Mouse (Mus musculus): Measurements from ENCODE around the gene Krtap4-6. TPM values are rescaled to one million over a fixed set of nuclear protein-coding genes. Genes with fewer than 3 reads are reported as not detected.
"Not testable (repeated sequence)": the region's sequence is repeated elsewhere in the genome, so short reads cannot be mapped to it uniquely, and the experiment has no call there.

The Krtap4-6 gene
- total RNA-seq (2021), result not detected
- long read RNA-seq, experiment 1, result 0 reads
- long read RNA-seq, experiment 2, result 0 reads

GRCm38 (mm10) chr11:99665860-99666259, at the start of gene Krtap4-6:
Gene Krtap4-6 (minus strand): TSS chr11:99665960.
- DNase-seq (ENCODE audit: low spot score in 2 of 2), result no peak

- DNase-seq (ENCODE audit: low spot score in 2 of 2), result no peak
These were observed 24.7 kb upstream of the Krtap4-6 start, which contains the start of gene Gm14190 for GRCm38 (mm10) chr11:99690463-99690862. Gene Gm14190 (minus strand): TSS chr11:99690740.

GRCm38 (mm10) chr11:99685235-99685634, 19.5 kb upstream of the Krtap4-6 start:
- not testable (repeated sequence) for DNase-seq (ENCODE audit: low spot score in 2 of 2)

GRCm38 (mm10) chr11:99683481-99683880, 17.7 kb upstream of the Krtap4-6 start:
- no peak for DNase-seq (ENCODE audit: low spot score in 2 of 2)

GRCm38 (mm10) chr11:99662802-99663201, 3.0 kb downstream of the Krtap4-6 start:
- no peak for DNase-seq (ENCODE audit: low spot score in 2 of 2)

- no peak for DNase-seq (ENCODE audit: low spot score in 2 of 2)
These were observed 6.5 kb downstream of the Krtap4-6 start for GRCm38 (mm10) chr11:99659256-99659655.

- not testable (repeated sequence) for DNase-seq (ENCODE audit: low spot score in 2 of 2)
These were observed 7.2 kb downstream of the Krtap4-6 start, which contains the start of gene Gm11563 for GRCm38 (mm10) chr11:99658467-99659010. Gene Gm11563 (minus strand): TSS chr11:99658960.

GRCm38 (mm10) chr11:99657051-99657450, 8.7 kb downstream of the Krtap4-6 start:
- no peak for DNase-seq (ENCODE audit: low spot score in 2 of 2)

- DNase-seq (ENCODE audit: low spot score in 2 of 2), result no peak
These were observed 15.6 kb downstream of the Krtap4-6 start, which contains the start of gene Gm11555 for GRCm38 (mm10) chr11:99650136-99650535. Gene Gm11555 (minus strand): TSS chr11:99650236.

GRCm38 (mm10) chr11:99646444-99646843, 19.3 kb downstream of the Krtap4-6 start:
- DNase-seq (ENCODE audit: low spot score in 2 of 2), result peak in 1 of 2 experiments; percentile 3

- DNase-seq (ENCODE audit: low spot score in 2 of 2), result peak in 1 of 2 experiments; percentile 43
These were observed 21.4 kb downstream of the Krtap4-6 start for GRCm38 (mm10) chr11:99644351-99644750.

GRCm38 (mm10) chr11:99643635-99644139, 22.1 kb downstream of the Krtap4-6 start, which contains the start of gene Krtap4-7:
Gene Krtap4-7 (minus strand): TSS chr11:99644089.
- DNase-seq (ENCODE audit: low spot score in 2 of 2), result not testable (repeated sequence)

- no peak for DNase-seq (ENCODE audit: low spot score in 2 of 2)
These were observed 24.8 kb downstream of the Krtap4-6 start for GRCm38 (mm10) chr11:99640926-99641325.

GRCm38 (mm10) chr11:99637086-99637485, 28.7 kb downstream of the Krtap4-6 start:
- no peak for DNase-seq (ENCODE audit: low spot score in 2 of 2)

- no peak for DNase-seq (ENCODE audit: low spot score in 2 of 2)
These were observed 31.1 kb downstream of the Krtap4-6 start, which contains the start of gene Krtap4-2 for GRCm38 (mm10) chr11:99634653-99635134. Gene Krtap4-2 (minus strand): TSS chr11:99635084.

GRCm38 (mm10) chr11:99633293-99633692, 32.5 kb downstream of the Krtap4-6 start:
- DNase-seq (ENCODE audit: low spot score in 2 of 2), result no peak

- DNase-seq (ENCODE audit: low spot score in 2 of 2), result no peak
These were observed 34.9 kb downstream of the Krtap4-6 start for GRCm38 (mm10) chr11:99630890-99631289.

GRCm38 (mm10) chr11:99628138-99628537, 37.6 kb downstream of the Krtap4-6 start, which contains the start of gene Krtap4-1:
Gene Krtap4-1 (minus strand): TSS chr11:99628238.
- DNase-seq (ENCODE audit: low spot score in 2 of 2), result no peak

- DNase-seq (ENCODE audit: low spot score in 2 of 2), result no peak
These were observed 45.4 kb downstream of the Krtap4-6 start, which contains the start of gene Gm11562 for GRCm38 (mm10) chr11:99620335-99620734. Gene Gm11562 (minus strand): TSS chr11:99620435.
